Mouse (Mus musculus): ENCODE results near the gene Fam83g. TPM values are rescaled to one million over a fixed set of nuclear protein-coding genes. Genes with fewer than 3 reads are reported as not detected.
A peak's percentile ranks its signal among the peaks of the same experiment; 100 is the strongest.

Gene Fam83g
- polyA plus RNA-seq, 1 experiment from 2014 or later, result 6.2 TPM

GRCm38 (mm10) chr11:61737290-61737689 is 53.4 kb downstream of the Fam83g start:
- ATAC-seq (ENCODE audit: low read depth), result no peak
- Histone ChIP-seq H3K27me3 (ENCODE audit: control insufficient read depth, insufficient read depth, low read depth, low read length) (no peaks in the 10 kb centered on the region), H3K4me3 (ENCODE audit: low read depth, low read length) (no peak overlapping the region), H3K9ac (ENCODE audit: low read depth, low read length) (no peak overlapping the region), H3K9me3 (replicated peaks; ENCODE audit: control insufficient read depth, low read length) (no peaks in the 10 kb centered on the region), H3K27ac (ENCODE audit: low read length) (no peak overlapping the region), H3K4me1 (ENCODE audit: control insufficient read depth, low read depth, low read length) (no peaks in the 10 kb centered on the region), H3K4me2 (ENCODE audit: low read depth, low read length) (no peak overlapping the region), H3K36me3 (ENCODE audit: control insufficient read depth, insufficient read depth) (peaks cover 7% of the 10 kb centered on the region)
- 40% methylated on average over 1 of the region's 1 CpGs for WGBS (ENCODE audit: insufficient replicate concordance)

DNA sequence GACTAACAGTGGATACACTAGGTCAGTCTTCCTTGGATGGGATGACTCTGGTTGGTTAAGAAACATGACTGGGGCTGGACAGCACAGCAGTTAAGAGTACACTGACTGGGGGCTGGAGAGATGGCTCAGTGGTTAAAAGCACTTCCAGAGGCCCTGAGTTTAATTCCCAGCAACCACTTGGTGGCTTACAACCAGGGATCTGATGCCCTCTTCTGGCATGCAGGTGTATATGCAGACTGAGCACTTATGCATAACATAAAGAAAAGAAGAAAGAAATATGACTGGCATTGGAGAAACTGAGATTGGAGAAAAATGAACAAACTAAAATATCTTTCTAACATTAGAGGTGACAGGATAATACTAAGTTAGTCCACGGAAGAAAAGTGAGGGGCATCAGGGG is 56.6 kb downstream of the Fam83g start:
- H3K27me3 ChIP-seq (ENCODE audit: control insufficient read depth, insufficient read depth, low read depth, low read length), result no peaks in the 10 kb centered on the region
- H3K9ac ChIP-seq (ENCODE audit: low read depth, low read length), result no peak overlapping the region
- no peak for ATAC-seq (ENCODE audit: low read depth)
- no peak overlapping the region for H3K4me2 ChIP-seq (ENCODE audit: low read depth, low read length)
- peaks cover 7% of the 10 kb centered on the region for H3K36me3 ChIP-seq (ENCODE audit: control insufficient read depth, insufficient read depth)
- no peaks in the 10 kb centered on the region for H3K4me1 ChIP-seq (ENCODE audit: control insufficient read depth, low read depth, low read length)
- H3K27ac ChIP-seq (ENCODE audit: low read length), result no peak overlapping the region
- H3K9me3 ChIP-seq (replicated peaks; ENCODE audit: control insufficient read depth, low read length), result no peaks in the 10 kb centered on the region
- H3K4me3 ChIP-seq (ENCODE audit: low read depth, low read length), result no peak overlapping the region
- 80% methylated on average over 1 of the region's 1 CpGs for WGBS (ENCODE audit: insufficient replicate concordance)

DNA sequence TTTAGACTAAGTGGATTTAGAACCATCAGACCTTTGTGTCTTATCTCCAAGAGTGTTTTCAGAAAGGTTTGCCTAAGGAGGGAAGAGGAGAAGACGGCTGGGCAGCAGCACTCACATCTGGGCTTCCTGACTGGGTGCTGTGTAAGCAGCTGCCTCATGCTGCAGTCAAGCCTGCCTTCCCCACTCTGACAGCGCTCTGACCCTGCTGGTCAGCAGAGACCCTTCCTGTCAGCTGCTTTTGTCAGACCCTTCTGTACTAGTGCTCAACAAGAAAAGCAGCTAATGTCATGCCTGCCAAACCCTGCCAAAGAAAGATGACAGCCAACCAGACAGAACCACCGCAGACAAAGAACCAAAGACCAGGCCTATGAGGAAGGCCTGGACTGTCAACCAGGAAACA is 59.9 kb downstream of the Fam83g start:
- Histone ChIP-seq H3K4me2 (ENCODE audit: low read depth, low read length) (no peak overlapping the region), H3K27me3 (ENCODE audit: control insufficient read depth, insufficient read depth, low read depth, low read length) (no peaks in the 10 kb centered on the region), H3K9ac (ENCODE audit: low read depth, low read length) (no peak overlapping the region), H3K36me3 (ENCODE audit: control insufficient read depth, insufficient read depth) (peaks cover 4% of the 10 kb centered on the region), H3K4me3 (ENCODE audit: low read depth, low read length) (no peak overlapping the region), H3K4me1 (ENCODE audit: control insufficient read depth, low read depth, low read length) (no peaks in the 10 kb centered on the region), H3K9me3 (replicated peaks; ENCODE audit: control insufficient read depth, low read length) (no peaks in the 10 kb centered on the region), H3K27ac (ENCODE audit: low read length) (no peak overlapping the region)
- 65% methylated on average over 3 of the region's 3 CpGs for WGBS (ENCODE audit: insufficient replicate concordance)
- ATAC-seq (ENCODE audit: low read depth), result no peak

DNA sequence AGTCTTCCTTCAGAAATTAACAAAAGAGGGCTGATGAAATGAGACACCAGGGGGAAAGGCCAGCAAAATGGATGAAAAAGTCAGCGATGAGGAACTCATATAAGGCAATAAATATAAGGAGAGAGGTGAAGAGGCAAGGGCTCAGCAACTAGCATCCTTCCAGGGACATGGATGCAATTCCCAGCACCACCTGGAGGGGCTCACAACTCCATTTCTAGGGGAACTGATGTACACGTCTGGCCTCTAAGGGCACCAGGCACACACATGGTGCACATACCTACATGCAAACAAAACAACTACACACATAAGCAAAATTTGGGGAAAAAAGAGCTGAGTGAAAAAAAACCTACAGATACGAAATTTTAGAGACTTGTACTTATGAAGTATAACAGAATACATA is 60.6 kb downstream of the Fam83g start:
- WGBS (ENCODE audit: insufficient replicate concordance), result 65% methylated on average over 3 of the region's 3 CpGs

DNA sequence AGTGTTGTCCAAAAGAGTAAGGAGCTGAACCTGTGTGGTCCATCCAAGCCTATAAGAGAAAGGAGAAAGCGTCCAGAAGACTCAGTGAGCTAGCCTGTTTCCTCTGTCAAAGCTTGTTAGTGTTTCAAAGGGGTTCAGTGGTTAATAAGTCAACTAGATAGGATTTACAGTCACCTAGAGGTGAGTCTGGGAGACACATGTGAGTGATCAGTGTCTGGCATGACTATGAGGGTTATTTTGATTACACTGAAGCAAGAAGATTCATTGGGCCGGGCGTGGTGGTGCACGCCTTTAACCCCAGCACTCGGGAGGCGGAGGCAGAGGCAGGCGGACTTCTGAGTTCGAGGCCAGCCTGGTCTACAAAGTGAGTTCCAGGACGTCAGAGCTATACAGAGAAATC is 61.9 kb downstream of the Fam83g start:
- Histone ChIP-seq H3K9ac (ENCODE audit: low read depth, low read length) (no peak overlapping the region), H3K27me3 (ENCODE audit: control insufficient read depth, insufficient read depth, low read depth, low read length) (no peaks in the 10 kb centered on the region), H3K4me3 (ENCODE audit: low read depth, low read length) (no peak overlapping the region), H3K4me1 (ENCODE audit: control insufficient read depth, low read depth, low read length) (no peaks in the 10 kb centered on the region), H3K9me3 (replicated peaks; ENCODE audit: control insufficient read depth, low read length) (no peaks in the 10 kb centered on the region), H3K4me2 (ENCODE audit: low read depth, low read length) (no peak overlapping the region), H3K27ac (ENCODE audit: low read length) (no peak overlapping the region), H3K36me3 (ENCODE audit: control insufficient read depth, insufficient read depth) (peaks cover 4% of the 10 kb centered on the region)
- WGBS (ENCODE audit: insufficient replicate concordance), result 77% methylated on average over 9 of the region's 9 CpGs
- ATAC-seq (ENCODE audit: low read depth), result no peak

More for the DNA sequence above, 60.6 kb downstream of the Fam83g start:
- Histone ChIP-seq H3K4me1 (ENCODE audit: control insufficient read depth, low read depth, low read length) (no peaks in the 10 kb centered on the region), H3K4me3 (ENCODE audit: low read depth, low read length) (no peak overlapping the region), H3K27ac (ENCODE audit: low read length) (no peak overlapping the region), H3K27me3 (ENCODE audit: control insufficient read depth, insufficient read depth, low read depth, low read length) (no peaks in the 10 kb centered on the region), H3K9ac (ENCODE audit: low read depth, low read length) (no peak overlapping the region), H3K4me2 (ENCODE audit: low read depth, low read length) (no peak overlapping the region), H3K9me3 (replicated peaks; ENCODE audit: control insufficient read depth, low read length) (no peaks in the 10 kb centered on the region), H3K36me3 (ENCODE audit: control insufficient read depth, insufficient read depth) (peaks cover 4% of the 10 kb centered on the region)
- no peak for ATAC-seq (ENCODE audit: low read depth)

DNA sequence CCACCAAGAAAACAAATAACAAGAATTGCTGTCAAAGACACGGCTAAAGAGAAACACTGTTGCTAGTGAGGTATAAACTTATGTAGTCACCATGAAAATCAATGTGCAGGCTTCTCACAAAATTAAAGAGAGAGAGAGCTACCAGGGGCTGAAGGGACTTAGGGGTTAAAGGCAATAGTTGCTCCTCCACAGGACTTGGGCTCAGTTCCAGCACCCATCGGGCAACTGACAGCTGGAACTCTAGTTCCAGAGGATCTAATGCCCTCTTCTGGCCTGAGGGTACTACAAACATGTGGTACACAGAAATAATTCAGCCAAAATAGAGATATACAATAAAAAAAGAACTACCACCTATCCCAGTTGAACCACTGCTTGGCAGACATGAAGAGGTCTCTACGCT is 63.3 kb downstream of the Fam83g start:
- H3K9me3 ChIP-seq (replicated peaks; ENCODE audit: control insufficient read depth, low read length), result no peaks in the 10 kb centered on the region
- WGBS (ENCODE audit: insufficient replicate concordance), result 66% methylated on average over 3 of the region's 3 CpGs
- no peak overlapping the region for H3K4me2 ChIP-seq (ENCODE audit: low read depth, low read length)
- no peaks in the 10 kb centered on the region; the same call in 1 of the 2 replicates for H3K36me3 ChIP-seq (ENCODE audit: control insufficient read depth, insufficient read depth)
- no peak overlapping the region for H3K27ac ChIP-seq (ENCODE audit: low read length)
- no peaks in the 10 kb centered on the region for H3K4me1 ChIP-seq (ENCODE audit: control insufficient read depth, low read depth, low read length)
- H3K4me3 ChIP-seq (ENCODE audit: low read depth, low read length), result no peak overlapping the region
- no peak for ATAC-seq (ENCODE audit: low read depth)
- H3K27me3 ChIP-seq (ENCODE audit: control insufficient read depth, insufficient read depth, low read depth, low read length), result no peaks in the 10 kb centered on the region
- no peak overlapping the region for H3K9ac ChIP-seq (ENCODE audit: low read depth, low read length)

DNA sequence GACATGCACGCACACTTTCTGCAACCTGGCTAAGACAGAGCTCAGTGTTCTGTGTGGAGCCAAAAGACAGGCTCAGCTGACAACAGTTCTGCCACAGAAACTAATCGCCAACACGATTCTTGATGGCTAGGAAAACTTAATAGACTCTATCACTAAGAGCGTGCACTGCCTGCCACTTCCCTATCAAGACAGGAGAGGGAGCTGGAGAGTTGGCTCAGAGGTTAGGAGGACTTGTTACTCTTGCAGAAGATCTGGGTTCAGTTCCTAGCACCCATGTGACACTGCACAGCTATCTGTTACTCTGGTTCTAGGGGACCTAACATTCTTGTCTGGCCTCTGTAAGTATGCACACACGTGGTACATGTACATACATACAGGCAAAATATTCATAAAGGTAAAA is 67.7 kb downstream of the Fam83g start:
- Histone ChIP-seq H3K27ac (ENCODE audit: low read length) (no peak overlapping the region), H3K4me2 (ENCODE audit: low read depth, low read length) (no peak overlapping the region), H3K9me3 (replicated peaks; ENCODE audit: control insufficient read depth, low read length) (no peaks in the 10 kb centered on the region), H3K9ac (ENCODE audit: low read depth, low read length) (no peak overlapping the region), H3K27me3 (ENCODE audit: control insufficient read depth, insufficient read depth, low read depth, low read length) (no peaks in the 10 kb centered on the region), H3K36me3 (ENCODE audit: control insufficient read depth, insufficient read depth) (no peaks in the 10 kb centered on the region), H3K4me1 (ENCODE audit: control insufficient read depth, low read depth, low read length) (peaks cover under 1% of the 10 kb centered on the region; the same call in 1 of the 2 replicates), H3K4me3 (ENCODE audit: low read depth, low read length) (no peak overlapping the region)
- 60% methylated on average over 5 of the region's 5 CpGs for WGBS (ENCODE audit: insufficient replicate concordance)
- no peak for ATAC-seq (ENCODE audit: low read depth)

- H3K9me3 ChIP-seq (replicated peaks; ENCODE audit: control insufficient read depth, low read length), result no peaks in the 10 kb centered on the region
- 0 out of 2 replicates have a peak overlapping the region, but pooled peaks have one; percentile 22 for H3K27ac ChIP-seq (ENCODE audit: low read length)
- no peaks in the 10 kb centered on the region for H3K27me3 ChIP-seq (ENCODE audit: control insufficient read depth, insufficient read depth, low read depth, low read length)
- H3K4me3 ChIP-seq (ENCODE audit: low read depth, low read length), result no peak overlapping the region
- H3K4me2 ChIP-seq (ENCODE audit: low read depth, low read length), result no peak overlapping the region
- no peaks in the 10 kb centered on the region for H3K36me3 ChIP-seq (ENCODE audit: control insufficient read depth, insufficient read depth)
- no peak for ATAC-seq (ENCODE audit: low read depth)
- H3K4me1 ChIP-seq (ENCODE audit: control insufficient read depth, low read depth, low read length), result peaks cover 24% of the 10 kb centered on the region
- no peak overlapping the region for H3K9ac ChIP-seq (ENCODE audit: low read depth, low read length)
- 52% methylated on average over 2 of the region's 2 CpGs for WGBS (ENCODE audit: insufficient replicate concordance)
These were observed 73.3 kb downstream of the Fam83g start for GRCm38 (mm10) chr11:61757151-61757550.
